Mouse (Mus musculus) urinary bladder, postnatal 4 days (tissue): ENCODE measurements around the gene Gjb3.

Experiments
- DNase-seq, 2 experiments: peaks; one replicate each; pipeline ENCODE4 v3.0.0; 2021 to 2022; ENCODE audit warnings: low spot score in 2 of 2

Gjb3 gene

GRCm38 (mm10) chr4:127330181-127331100 is at the start of gene Gjb3:
Gene Gjb3 (minus strand): TSS chr4:127330844.
- no peak for DNase-seq

- DNase-seq: no peak
These were observed 46.7 kb upstream of the Gjb3 start for GRCm38 (mm10) chr4:127377344-127377743.

- no peak for DNase-seq
These were observed 45.0 kb upstream of the Gjb3 start for GRCm38 (mm10) chr4:127375541-127376177.

- no peak for DNase-seq
These were observed 44.0 kb upstream of the Gjb3 start for GRCm38 (mm10) chr4:127374645-127375044.

GRCm38 (mm10) chr4:127373491-127373890 is 42.8 kb upstream of the Gjb3 start:
- DNase-seq: no peak

- peak in 1 of 2 experiments; percentile 38 for DNase-seq
These were observed 40.9 kb upstream of the Gjb3 start for GRCm38 (mm10) chr4:127371546-127371945.

- no peak for DNase-seq
These were observed 39.8 kb upstream of the Gjb3 start for GRCm38 (mm10) chr4:127370447-127370846.

GRCm38 (mm10) chr4:127368379-127368973 is 37.8 kb upstream of the Gjb3 start:
- peak; percentile 51 to 81 for DNase-seq

- DNase-seq: no peak
These were observed 35.2 kb upstream of the Gjb3 start for GRCm38 (mm10) chr4:127365834-127366233.

GRCm38 (mm10) chr4:127365433-127365832 is 34.8 kb upstream of the Gjb3 start:
- DNase-seq: no peak

GRCm38 (mm10) chr4:127364431-127364830 is 33.8 kb upstream of the Gjb3 start:
- DNase-seq: no peak

GRCm38 (mm10) chr4:127363331-127363730 is 32.7 kb upstream of the Gjb3 start:
- no peak for DNase-seq

- DNase-seq: no peak
These were observed 31.9 kb upstream of the Gjb3 start for GRCm38 (mm10) chr4:127362520-127362919.

GRCm38 (mm10) chr4:127358018-127358417 is 27.4 kb upstream of the Gjb3 start, which contains the start of gene Gjb5:
Gene Gjb5 (minus strand): TSS chr4:127358181.
- DNase-seq: no peak

- DNase-seq: no peak
These were observed 24.2 kb upstream of the Gjb3 start for GRCm38 (mm10) chr4:127354506-127355485.

- DNase-seq: no peak
These were observed 23.4 kb upstream of the Gjb3 start, which contains the start of gene Gjb4 for GRCm38 (mm10) chr4:127353951-127354438. Gene Gjb4 (minus strand): TSS chr4:127354081.

- no peak for DNase-seq
These were observed 21.9 kb upstream of the Gjb3 start for GRCm38 (mm10) chr4:127352594-127352993.

GRCm38 (mm10) chr4:127349560-127350300 is 19.1 kb upstream of the Gjb3 start:
- DNase-seq: no peak

- no peak for DNase-seq
These were observed 14.4 kb upstream of the Gjb3 start for GRCm38 (mm10) chr4:127345000-127345399.

- DNase-seq: no peak
These were observed 10.7 kb upstream of the Gjb3 start for GRCm38 (mm10) chr4:127341372-127341771.
